Comparison of ENCODE assay signal across 12 mouse cellular contexts in the genomic region with DNA sequence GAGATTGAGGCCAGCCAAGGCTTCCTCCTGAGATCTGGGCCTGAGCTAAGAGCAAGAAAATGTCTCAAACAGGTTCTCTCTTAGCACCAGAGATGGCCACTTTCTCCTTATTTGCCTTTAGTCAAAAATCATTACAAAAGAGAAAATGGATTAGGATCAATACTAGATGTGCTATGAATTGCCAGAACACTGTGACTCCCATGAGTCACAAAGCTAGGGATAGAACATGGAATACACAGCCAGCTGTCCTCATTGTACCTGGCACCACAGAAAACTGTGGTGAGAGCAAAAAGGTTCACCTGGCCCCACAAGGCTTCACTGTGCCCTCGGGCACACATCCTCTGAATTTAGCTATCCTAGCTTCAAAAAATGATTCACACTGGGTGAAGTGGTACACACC. TPM values are rescaled to one million over a fixed set of nuclear protein-coding genes. Genes with fewer than 3 reads are reported as not detected.
DNase-seq lines count a peak whose midpoint lies in the region; ATAC-seq and TF ChIP-seq lines count a peak whose summit lies in the region.
"Had no signal": no experiment of that assay in that cellular context is flagged by ENCODE, and none has a peak within 500 bp of the region (broad histone marks: within the 10 kb centered on the region; RNA-seq: fewer than 3 reads in every experiment).

No protein-coding gene starts in this region.

- TF ChIP-seq POLR2A in spleen, adult 2 months (IDR thresholded peaks at IDR 0.05; ENCODE audit: low read depth, low read length) = no peak

- no peak for TF ChIP-seq EP300 in heart, postnatal 0 days (IDR thresholded peaks at IDR 0.05; ENCODE audit: low read depth)
- TF ChIP-seq EP300 in stomach, postnatal 0 days (optimal IDR thresholded peaks at IDR 0.05) = no peak

- ATAC-seq in heart, postnatal 0 days (ENCODE audit: insufficient read depth, low read depth) = no peak
- ATAC-seq in heart, embryonic 11.5 days (replicated peaks; ENCODE audit: insufficient number of reproducible peaks, low FRiP score, low TSS enrichment) = no peak
- ATAC-seq in intestine, embryonic 16.5 days = no peak
- ATAC-seq in stomach, postnatal 0 days (ENCODE audit: low FRiP score, low TSS enrichment) = no peak
- ATAC-seq: forebrain, embryonic 14.5 days; midbrain, embryonic 13.5 days had no signal

- 74% methylated on average over 1 of the region's 1 CpGs for WGBS in heart, postnatal 0 days
- 79% methylated on average over 1 of the region's 1 CpGs for WGBS in heart, embryonic 11.5 days (ENCODE audit: insufficient replicate concordance)
- WGBS in spleen, adult 2 months = 62% methylated on average over 1 of the region's 1 CpGs
- WGBS in intestine, embryonic 16.5 days = 94% methylated on average over 1 of the region's 1 CpGs
- WGBS in stomach, postnatal 0 days = 75% methylated on average over 1 of the region's 1 CpGs

- H3K36me3 ChIP-seq in heart, postnatal 0 days (replicated peaks; ENCODE audit: control insufficient read depth, insufficient read depth, low read length) = peaks cover 9% of the 10 kb centered on the region; the same call in 1 of the 2 replicates
- no peaks in the 10 kb centered on the region for H3K36me3 ChIP-seq in heart, embryonic 11.5 days (ENCODE audit: control insufficient read depth, insufficient read depth, low read length)
- no peaks in the 10 kb centered on the region; the same call in 1 of the 2 replicates for H3K36me3 ChIP-seq in spleen, adult 2 months (ENCODE audit: control insufficient read depth, insufficient read depth, low read length)
- no peaks in the 10 kb centered on the region for H3K36me3 ChIP-seq in intestine, embryonic 16.5 days (ENCODE audit: control insufficient read depth, insufficient read depth, low read length)
- H3K36me3 ChIP-seq in stomach, postnatal 0 days (ENCODE audit: control insufficient read depth, insufficient read depth, low read length) = no peaks in the 10 kb centered on the region; the same call in 1 of the 2 replicates

- no peak overlapping the region for H3K9ac ChIP-seq in heart, postnatal 0 days (replicated peaks; ENCODE audit: low read depth, low read length)
- H3K9ac ChIP-seq in heart, embryonic 11.5 days (ENCODE audit: low read depth, low read length) = no peak overlapping the region
- H3K9ac ChIP-seq in intestine, embryonic 16.5 days (ENCODE audit: low read depth, low read length) = no peak overlapping the region
- no peak overlapping the region for H3K9ac ChIP-seq in stomach, postnatal 0 days (ENCODE audit: low read length)
- H3K9ac ChIP-seq: hindbrain, embryonic 14.5 days; midbrain, embryonic 13.5 days had no signal

- no peak for DNase-seq in heart, postnatal 0 days (ENCODE audit: low spot score)
- no peak for DNase-seq in spleen, adult 2 months (ENCODE audit: low read depth in 1 of 2, low spot score in 2 of 2)
- no peak for DNase-seq in spleen, postnatal 10 days (ENCODE audit: low spot score in 2 of 2)
- no peak for DNase-seq in stomach, postnatal 0 days (ENCODE audit: low spot score)
- DNase-seq in adrenal gland, postnatal 25 days = no peak
- DNase-seq: adrenal gland, postnatal 14 days; cerebellum, adult 18-20 months had no signal

- H3K27ac ChIP-seq in heart, postnatal 0 days (ENCODE audit: low read depth) = peak overlapping the region; percentile 52; the same call in 1 of the 2 replicates
- no peak overlapping the region for H3K27ac ChIP-seq in heart, embryonic 11.5 days (ENCODE audit: low read depth, low read length)
- peak overlapping the region; percentile 42 for H3K27ac ChIP-seq in spleen, adult 2 months (ENCODE audit: insufficient read depth, low read length)
- H3K27ac ChIP-seq in intestine, embryonic 16.5 days (ENCODE audit: low read length) = peak overlapping the region; percentile 54
- H3K27ac ChIP-seq in stomach, postnatal 0 days (replicated peaks) = peak overlapping the region; percentile 9; the same call in 1 of the 2 replicates
- H3K27ac ChIP-seq: hindbrain, embryonic 14.5 days; midbrain, embryonic 13.5 days had no signal

- no peak for TF ChIP-seq CTCF in heart, postnatal 0 days (IDR thresholded peaks at IDR 0.05; ENCODE audit: low read depth)
- no peak for TF ChIP-seq CTCF in spleen, adult 2 months (IDR thresholded peaks at IDR 0.05; ENCODE audit: extremely low read depth, insufficient read depth, insufficient read length, insufficient replicate concordance)
- no peak for TF ChIP-seq CTCF in stomach, postnatal 0 days (IDR thresholded peaks at IDR 0.05; ENCODE audit: low read depth)

- H3K4me2 ChIP-seq in heart, postnatal 0 days (ENCODE audit: low read depth, low read length) = no peak overlapping the region
- H3K4me2 ChIP-seq in heart, embryonic 11.5 days = no peak overlapping the region
- no peak overlapping the region; the same call in 1 of the 2 replicates for H3K4me2 ChIP-seq in intestine, embryonic 16.5 days (ENCODE audit: low read depth, low read length)
- no peak overlapping the region for H3K4me2 ChIP-seq in stomach, postnatal 0 days (replicated peaks; ENCODE audit: low read depth)
- H3K4me2 ChIP-seq: hindbrain, embryonic 14.5 days; midbrain, embryonic 13.5 days had no signal

- H3K9me3 ChIP-seq in heart, postnatal 0 days (replicated peaks; ENCODE audit: control insufficient read depth, low read length) = no peaks in the 10 kb centered on the region
- H3K9me3 ChIP-seq in heart, embryonic 11.5 days (replicated peaks; ENCODE audit: control insufficient read depth, low read length) = no peaks in the 10 kb centered on the region
- H3K9me3 ChIP-seq in intestine, embryonic 16.5 days (ENCODE audit: control insufficient read depth, low read length) = no peaks in the 10 kb centered on the region
- no peaks in the 10 kb centered on the region for H3K9me3 ChIP-seq in stomach, postnatal 0 days (ENCODE audit: control insufficient read depth, low read length)
- H3K9me3 ChIP-seq: midbrain, embryonic 13.5 days had no signal

- H3K4me1 ChIP-seq in heart, postnatal 0 days (ENCODE audit: control insufficient read depth, insufficient read depth) = peaks cover 38% of the 10 kb centered on the region
- H3K4me1 ChIP-seq in heart, embryonic 11.5 days (ENCODE audit: control insufficient read depth, insufficient read depth, low read length) = peaks cover 24% of the 10 kb centered on the region
- H3K4me1 ChIP-seq in spleen, adult 2 months (ENCODE audit: control insufficient read depth, insufficient read depth, insufficient read length) = peaks cover 21% of the 10 kb centered on the region
- H3K4me1 ChIP-seq in intestine, embryonic 16.5 days (ENCODE audit: control insufficient read depth, insufficient read depth, low read length) = peaks cover 31% of the 10 kb centered on the region
- peaks cover 7% of the 10 kb centered on the region for H3K4me1 ChIP-seq in stomach, postnatal 0 days (replicated peaks; ENCODE audit: control insufficient read depth, insufficient read depth)

- no peak overlapping the region for H3K4me3 ChIP-seq in heart, postnatal 0 days (ENCODE audit: low read depth, low read length)
- H3K4me3 ChIP-seq in heart, embryonic 11.5 days (ENCODE audit: low read depth, low read length) = no peak overlapping the region
- no peak overlapping the region for H3K4me3 ChIP-seq in spleen, adult 2 months (ENCODE audit: extremely low read depth, insufficient read depth, insufficient read length)
- no peak overlapping the region for H3K4me3 ChIP-seq in intestine, embryonic 16.5 days (ENCODE audit: low read length)
- H3K4me3 ChIP-seq in stomach, postnatal 0 days (ENCODE audit: low read depth, low read length) = no peak overlapping the region
- H3K4me3 ChIP-seq: midbrain, embryonic 13.5 days had no signal

- no peaks in the 10 kb centered on the region for H3K27me3 ChIP-seq in heart, postnatal 0 days (ENCODE audit: control insufficient read depth, insufficient read depth, low read length)
- no peaks in the 10 kb centered on the region for H3K27me3 ChIP-seq in heart, embryonic 11.5 days (ENCODE audit: control insufficient read depth, insufficient read depth, low read length)
- H3K27me3 ChIP-seq in spleen, adult 2 months (ENCODE audit: control insufficient read depth, insufficient read depth, low read length) = no peaks in the 10 kb centered on the region
- H3K27me3 ChIP-seq in intestine, embryonic 16.5 days (replicated peaks; ENCODE audit: control insufficient read depth, insufficient read depth, low read length) = no peaks in the 10 kb centered on the region
- H3K27me3 ChIP-seq in stomach, postnatal 0 days (ENCODE audit: control insufficient read depth, insufficient read depth, low read length) = no peaks in the 10 kb centered on the region
- H3K27me3 ChIP-seq: midbrain, embryonic 13.5 days had no signal

RNA-seq across cellular contexts. Expression of a gene that starts 1.8 kb away (rescaled TPM):
- total RNA-seq in heart, postnatal 0 days (2014; rRNA removed; ENCODE audit: low replicate concordance) = 3.2 and 4.2 TPM in 2 replicates
- polyA plus RNA-seq in heart, postnatal 0 days (2015; fragmentation: Nextera tagmentation; extraction: Ambion mirVana) = 3.3 and 3.5 TPM in 2 replicates
- polyA plus RNA-seq in heart, embryonic 11.5 days (2014; fragmentation: Nextera tagmentation; extraction: Ambion mirVana) = 5.1 and 5.3 TPM in 2 replicates
- 4.3 and 6.2 TPM in 2 replicates for polyA plus RNA-seq in spleen, adult 2 months (2012; rRNA removed)
- 5.1 and 5.3 TPM in 2 replicates for polyA plus RNA-seq in intestine, embryonic 16.5 days (2015; fragmentation: Nextera tagmentation; extraction: Ambion mirVana)
- polyA plus RNA-seq in stomach, postnatal 0 days (2015; fragmentation: Nextera tagmentation; extraction: Ambion mirVana) = 2.5 and 2.6 TPM in 2 replicates
- total RNA-seq in adrenal gland, postnatal 25 days (2021) = 5.5 and 5.6 TPM in 2 replicates

RNA-seq across cellular contexts. Expression of a gene that starts 2.8 kb away (rescaled TPM):
- total RNA-seq in heart, postnatal 0 days (2014; rRNA removed; ENCODE audit: low replicate concordance) = 12.5 and 16.0 TPM in 2 replicates
- 6.5 and 6.6 TPM in 2 replicates for polyA plus RNA-seq in heart, postnatal 0 days (2015; fragmentation: Nextera tagmentation; extraction: Ambion mirVana)
- 7.9 and 8.5 TPM in 2 replicates for polyA plus RNA-seq in heart, embryonic 11.5 days (2014; fragmentation: Nextera tagmentation; extraction: Ambion mirVana)
- 11.4 and 15.0 TPM in 2 replicates for polyA plus RNA-seq in spleen, adult 2 months (2012; rRNA removed)
- 19.3 and 19.9 TPM in 2 replicates for polyA plus RNA-seq in intestine, embryonic 16.5 days (2015; fragmentation: Nextera tagmentation; extraction: Ambion mirVana)
- polyA plus RNA-seq in stomach, postnatal 0 days (2015; fragmentation: Nextera tagmentation; extraction: Ambion mirVana) = 11.1 and 11.5 TPM in 2 replicates
- 16.4 and 28.0 TPM in 2 replicates for total RNA-seq in adrenal gland, postnatal 25 days (2021)

RNA-seq across cellular contexts. Expression of a gene that starts 52.8 kb away (rescaled TPM):
- 33.9 and 46.7 TPM in 2 replicates for total RNA-seq in heart, postnatal 0 days (2014; rRNA removed; ENCODE audit: low replicate concordance)
- polyA plus RNA-seq in heart, postnatal 0 days (2015; fragmentation: Nextera tagmentation; extraction: Ambion mirVana) = 62.6 and 65.4 TPM in 2 replicates
- 32.7 and 38.2 TPM in 2 replicates for polyA plus RNA-seq in heart, embryonic 11.5 days (2014; fragmentation: Nextera tagmentation; extraction: Ambion mirVana)
- 10.0 and 12.2 TPM in 2 replicates for polyA plus RNA-seq in spleen, adult 2 months (2012; rRNA removed)
- polyA plus RNA-seq in intestine, embryonic 16.5 days (2015; fragmentation: Nextera tagmentation; extraction: Ambion mirVana) = 49.1 and 49.8 TPM in 2 replicates
- polyA plus RNA-seq in stomach, postnatal 0 days (2015; fragmentation: Nextera tagmentation; extraction: Ambion mirVana) = 31.6 and 33.0 TPM in 2 replicates
- 49.8 and 51.8 TPM in 2 replicates for total RNA-seq in adrenal gland, postnatal 25 days (2021)
